Mouse (Mus musculus) right cerebral cortex, postnatal 14 days (tissue): ENCODE data around the gene Rab33b.
A peak's percentile ranks its signal among the peaks of the same experiment; 100 is the strongest.
"Not testable (repeated sequence)": the region's sequence is repeated elsewhere in the genome, so short reads cannot be mapped to it uniquely, and the experiment has no call there.

Experiments used
- DNase-seq: peaks from one replicate; pipeline ENCODE4 v3.0.0; 2022

Rab33b gene

DNA sequence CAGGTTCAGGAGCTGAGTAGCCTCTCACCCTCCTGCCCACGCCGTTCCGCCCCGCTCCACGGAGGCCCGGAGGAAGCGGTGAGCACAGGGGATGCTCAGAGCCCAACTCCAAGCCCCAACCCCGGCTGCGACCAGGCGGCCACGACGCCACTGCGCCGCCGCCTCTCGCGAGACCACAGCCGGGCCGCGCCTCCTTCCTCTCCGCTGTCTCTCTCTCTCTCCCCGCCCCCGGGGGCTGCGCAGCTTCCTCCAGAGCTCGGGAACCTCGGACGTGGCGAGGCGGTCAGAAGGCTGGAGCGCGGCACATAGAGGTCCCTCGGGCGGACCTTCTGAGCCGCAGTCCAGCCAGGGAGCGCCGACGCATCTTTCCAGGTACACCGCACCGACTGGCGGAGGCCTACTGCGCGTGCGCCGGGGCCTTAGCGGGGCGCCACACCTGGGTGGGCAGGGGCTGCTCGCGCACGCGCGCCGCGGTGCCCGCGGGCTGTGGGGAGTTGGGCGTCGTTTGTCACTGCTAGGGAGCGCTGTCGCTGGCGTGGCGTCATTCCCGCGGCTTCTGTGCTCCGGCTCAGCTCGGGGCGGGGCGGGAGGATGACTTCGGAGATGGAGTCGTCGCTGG lies at the start of gene Rab33b:
TSS of gene Rab33b (plus strand) at position 180 of the 619 bp plus-strand sequence.
- peak; percentile 96 for DNase-seq

GRCm38 (mm10) chr3:51434364-51434763 lies 49.4 kb upstream of the Rab33b start:
- DNase-seq: not testable (repeated sequence)

DNA sequence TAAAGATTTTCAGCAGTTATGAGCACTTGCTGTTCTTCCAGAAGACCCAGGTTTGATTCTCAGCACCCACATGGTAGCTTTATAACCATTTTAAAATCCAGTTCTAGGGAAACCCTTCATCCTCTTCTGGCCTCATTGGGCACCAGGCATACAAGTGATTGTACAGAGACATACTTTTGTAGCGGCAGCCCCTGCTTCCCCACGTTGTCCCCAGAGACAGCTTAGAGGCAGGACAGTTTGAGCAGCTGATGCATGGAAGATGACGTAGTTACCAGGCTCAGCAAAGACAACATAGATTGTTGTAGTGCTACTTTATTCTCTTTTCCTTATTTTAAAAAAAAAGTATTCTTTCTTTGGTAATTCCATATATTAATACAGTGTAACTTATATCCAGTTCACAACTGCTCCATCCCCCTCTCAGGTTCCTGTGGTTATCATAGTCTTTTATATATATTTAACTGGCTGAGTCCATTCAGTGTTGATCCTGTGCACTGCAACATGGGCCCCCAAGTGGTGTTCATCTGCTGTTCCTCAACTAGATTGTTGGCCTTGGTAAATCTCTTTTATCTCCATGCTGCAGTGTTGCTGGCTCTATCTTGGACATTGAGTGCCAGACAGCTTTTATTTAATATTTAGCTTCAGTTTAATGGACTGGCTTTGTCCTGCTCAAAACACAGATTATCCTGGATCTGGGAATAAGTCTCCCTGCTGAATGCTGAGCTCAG lies 48.7 kb upstream of the Rab33b start:
- DNase-seq: no peak

GRCm38 (mm10) chr3:51468530-51468929 lies 15.2 kb upstream of the Rab33b start:
- no peak for DNase-seq

- no peak for DNase-seq
Observed at GRCm38 (mm10) chr3:51475706-51476105, 8.0 kb upstream of the Rab33b start.

DNA sequence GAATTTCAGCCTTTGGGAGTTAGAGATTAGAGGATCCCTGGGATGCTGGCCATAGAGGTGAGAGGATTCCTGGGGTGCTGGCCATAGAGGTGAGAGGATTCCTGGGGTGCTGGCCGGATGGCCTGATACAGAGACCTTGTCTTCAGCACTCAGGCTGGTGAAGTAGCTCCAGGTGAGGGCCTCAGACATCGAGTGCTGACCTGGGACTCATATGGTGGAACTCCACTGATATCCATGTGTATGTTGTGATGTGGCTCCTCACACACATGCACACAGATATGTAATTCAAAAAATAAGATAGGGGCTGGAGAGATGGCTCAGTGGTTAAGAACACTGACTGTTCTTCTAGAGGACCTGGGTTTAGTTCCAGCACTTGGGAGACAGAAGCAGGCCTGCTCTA lies 3.8 kb upstream of the Rab33b start:
- no peak for DNase-seq

DNA sequence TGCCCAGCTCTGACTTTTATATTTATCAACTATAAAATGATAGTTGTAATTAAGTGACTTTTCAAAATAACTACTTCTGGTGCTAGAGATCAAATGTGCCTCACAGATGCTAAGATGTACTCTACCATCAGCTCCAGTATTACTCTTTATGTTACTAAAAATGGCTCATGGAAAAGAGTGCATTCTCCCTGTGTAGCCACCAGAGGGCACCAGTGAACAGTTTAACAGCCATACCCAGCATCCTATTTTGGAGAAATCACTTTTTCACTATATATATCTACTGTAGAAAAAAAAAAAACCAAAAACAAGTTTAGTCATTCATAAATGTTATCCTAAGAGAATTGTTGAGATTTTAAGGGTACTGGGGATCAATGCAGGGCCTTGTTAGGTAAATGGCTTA lies 2.7 kb upstream of the Rab33b start:
- peak; percentile 56 for DNase-seq

DNA sequence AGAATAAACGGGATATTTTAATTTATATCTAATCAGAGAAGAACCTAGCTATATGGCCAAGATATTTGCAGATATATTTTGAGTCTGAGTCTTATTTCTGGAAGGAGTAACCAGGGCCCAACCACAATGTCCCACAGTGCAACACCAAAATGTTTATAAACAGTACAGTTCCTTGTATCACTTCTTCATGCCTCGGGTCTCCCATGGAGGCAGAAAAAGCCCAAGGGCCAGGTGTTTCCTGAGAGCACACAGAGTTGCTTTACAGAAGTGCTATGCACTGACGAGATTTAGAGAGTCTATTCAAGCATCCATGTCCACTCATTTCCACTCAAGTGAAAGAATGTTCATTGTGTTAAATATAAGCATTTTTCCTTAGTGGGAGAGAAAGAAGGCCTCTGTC lies 1.8 kb upstream of the Rab33b start:
- no peak for DNase-seq

- no peak for DNase-seq
Observed at GRCm38 (mm10) chr3:51482781-51483180, 939 bp upstream of the Rab33b start.

DNA sequence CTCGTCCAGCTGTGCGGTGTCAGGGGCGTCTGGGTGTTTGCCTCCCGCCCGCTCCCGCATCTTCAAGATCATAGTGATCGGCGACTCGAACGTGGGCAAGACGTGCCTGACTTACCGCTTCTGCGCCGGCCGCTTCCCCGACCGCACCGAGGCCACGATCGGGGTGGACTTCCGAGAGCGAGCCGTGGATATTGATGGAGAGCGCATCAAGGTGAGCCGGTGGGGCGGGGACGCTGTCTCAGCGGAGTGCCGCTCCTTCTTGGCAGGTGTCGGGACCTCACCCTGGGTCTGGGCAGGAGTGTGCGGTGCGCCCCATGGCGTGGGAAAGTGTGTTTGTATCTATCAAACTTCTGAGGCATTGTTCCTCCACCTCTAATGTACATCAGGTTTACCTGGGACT lies 650 bp downstream of the Rab33b start:
- no peak for DNase-seq

DNA sequence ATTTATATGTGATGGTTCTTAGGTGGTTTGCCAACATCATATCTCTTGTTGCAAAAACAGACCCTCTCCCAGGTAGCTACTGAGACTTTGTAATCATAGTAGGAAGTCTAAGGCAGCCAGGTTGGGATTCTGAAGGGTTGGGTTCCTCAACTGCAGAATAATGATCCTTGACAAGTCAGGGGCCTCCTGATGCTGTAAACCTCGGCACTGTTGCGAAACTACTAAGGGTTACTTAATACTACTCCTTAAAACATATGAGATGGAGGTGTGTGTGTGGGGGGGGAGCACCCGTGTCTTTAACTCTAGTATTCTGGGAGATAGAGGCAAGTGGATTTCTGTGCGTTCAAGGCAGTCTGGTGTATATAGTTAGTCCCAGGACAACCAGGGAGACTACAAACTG lies 1.6 kb downstream of the Rab33b start:
- no peak for DNase-seq

DNA sequence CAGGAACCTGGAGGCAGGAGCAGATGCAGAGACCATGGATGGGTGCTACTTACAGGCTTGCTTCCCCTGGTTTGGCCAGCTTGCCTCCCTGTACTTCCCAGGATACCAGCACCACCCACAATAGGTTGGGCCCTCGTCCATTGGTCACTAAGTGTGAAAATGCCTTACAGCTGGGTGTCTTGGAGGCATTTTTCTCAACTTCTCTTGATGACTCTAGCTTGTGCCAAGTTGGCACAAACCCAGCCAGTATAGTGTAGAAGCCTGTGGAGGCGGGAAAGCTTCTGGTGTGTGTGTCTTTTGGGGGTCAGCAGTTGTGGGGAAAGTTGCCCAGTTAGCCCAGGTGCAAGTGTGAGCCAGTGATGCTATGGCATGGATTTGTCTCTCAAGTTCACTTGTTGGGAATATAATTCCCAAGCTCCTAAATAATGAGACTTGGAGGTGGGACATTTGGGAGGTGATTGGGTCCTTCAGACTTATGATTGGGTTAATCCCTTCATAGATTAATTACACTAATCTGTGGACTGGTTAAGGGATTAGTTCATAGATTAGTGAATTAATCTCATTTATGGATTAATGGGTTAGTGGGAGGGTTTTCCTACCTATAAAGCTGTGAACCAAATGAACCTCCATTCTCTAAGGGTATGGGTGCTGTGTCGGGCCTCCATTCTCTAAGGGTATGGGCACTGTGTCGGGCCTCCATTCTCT lies 2.9 kb downstream of the Rab33b start:
- peak; percentile 19 for DNase-seq

DNA sequence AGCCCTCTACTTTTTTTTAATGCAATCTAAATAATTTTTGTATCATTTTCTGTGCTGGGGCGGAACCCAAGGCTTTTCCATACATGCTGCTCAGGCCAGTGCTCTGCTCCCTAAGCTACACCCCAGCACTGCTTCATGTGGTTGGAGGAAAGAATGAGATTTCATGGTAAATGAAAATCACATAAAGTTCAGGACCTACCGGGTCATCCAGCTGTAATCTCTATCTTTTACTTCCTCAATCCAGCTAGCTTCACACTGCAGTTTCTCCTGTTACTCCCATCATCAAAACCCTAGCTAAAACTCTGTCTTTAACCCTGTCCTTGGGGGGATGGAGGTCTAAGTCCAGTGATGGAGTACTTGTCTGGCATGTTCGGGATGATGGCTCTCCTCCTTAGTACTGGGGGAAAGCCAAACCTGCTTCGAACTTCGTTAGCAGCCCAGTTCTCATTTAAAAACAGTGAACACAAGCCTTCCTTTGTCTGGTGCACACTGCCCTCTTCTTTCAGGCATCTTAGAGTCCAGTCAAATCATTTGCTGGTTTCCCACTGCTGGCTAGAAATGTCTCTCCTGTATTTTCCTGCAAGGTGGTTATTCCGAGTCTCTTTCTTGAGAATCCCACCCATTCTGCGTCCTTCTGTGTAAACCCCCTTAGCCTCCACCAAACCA lies 6.5 kb downstream of the Rab33b start:
- no peak for DNase-seq

GRCm38 (mm10) chr3:51493272-51493838 lies 9.6 kb downstream of the Rab33b start:
- DNase-seq: no peak

- DNase-seq: no peak
Observed at GRCm38 (mm10) chr3:51494466-51494865, 10.7 kb downstream of the Rab33b start.

- DNase-seq: no peak
Observed at GRCm38 (mm10) chr3:51495646-51496045, 11.9 kb downstream of the Rab33b start.

GRCm38 (mm10) chr3:51497978-51498377 lies 14.3 kb downstream of the Rab33b start:
- no peak for DNase-seq

- no peak for DNase-seq
Observed at GRCm38 (mm10) chr3:51498659-51499058, 14.9 kb downstream of the Rab33b start.

DNA sequence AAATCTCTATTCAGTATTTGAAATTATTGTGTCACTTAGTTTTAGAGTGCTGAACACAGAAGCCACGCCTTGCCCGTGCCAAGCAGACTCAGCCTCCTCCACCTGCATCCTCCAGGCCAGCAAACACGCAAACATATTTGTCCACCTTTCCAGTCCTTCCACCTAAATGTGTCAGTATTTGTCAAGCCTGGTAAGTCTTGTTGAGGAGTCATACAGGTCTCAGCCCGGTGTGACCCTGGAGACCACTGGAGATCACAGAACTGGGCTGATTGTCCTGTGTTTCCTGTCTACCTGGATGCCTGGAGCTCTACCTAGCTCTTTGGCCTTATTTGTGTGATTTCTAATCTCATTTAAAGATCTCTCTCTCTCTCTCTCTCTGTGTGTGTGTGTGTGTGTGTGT lies 16.2 kb downstream of the Rab33b start:
- DNase-seq: no peak

DNA sequence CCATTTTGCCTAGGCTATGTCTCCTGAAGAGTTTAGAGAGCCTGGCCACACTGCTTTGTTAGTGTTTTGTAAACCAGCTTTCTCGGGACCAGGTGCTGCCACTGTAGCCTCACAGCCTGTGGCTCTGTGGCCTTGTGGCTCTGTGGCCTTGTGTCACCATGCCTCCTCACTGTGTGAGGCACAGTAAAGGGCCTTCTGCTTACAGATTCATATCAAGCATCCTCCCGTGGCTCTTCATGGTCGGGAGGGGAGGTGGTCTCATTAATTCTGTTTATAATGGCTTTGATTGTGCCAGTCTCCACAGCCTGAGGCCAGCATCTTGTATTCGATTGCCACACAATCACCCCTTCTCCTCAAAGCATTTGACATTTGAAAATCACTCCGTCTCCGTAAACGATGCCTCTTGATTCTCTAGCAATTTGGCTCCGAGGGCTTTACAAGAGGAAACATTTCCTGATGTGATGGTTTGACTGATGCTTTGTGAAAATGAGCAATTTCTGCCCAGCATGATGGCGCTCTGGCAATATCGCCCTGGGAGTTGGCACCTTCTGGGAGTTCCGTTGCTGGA lies 20.7 kb downstream of the Rab33b start:
- DNase-seq: no peak

GRCm38 (mm10) chr3:51505465-51505864 lies 21.7 kb downstream of the Rab33b start:
- no peak for DNase-seq

DNA sequence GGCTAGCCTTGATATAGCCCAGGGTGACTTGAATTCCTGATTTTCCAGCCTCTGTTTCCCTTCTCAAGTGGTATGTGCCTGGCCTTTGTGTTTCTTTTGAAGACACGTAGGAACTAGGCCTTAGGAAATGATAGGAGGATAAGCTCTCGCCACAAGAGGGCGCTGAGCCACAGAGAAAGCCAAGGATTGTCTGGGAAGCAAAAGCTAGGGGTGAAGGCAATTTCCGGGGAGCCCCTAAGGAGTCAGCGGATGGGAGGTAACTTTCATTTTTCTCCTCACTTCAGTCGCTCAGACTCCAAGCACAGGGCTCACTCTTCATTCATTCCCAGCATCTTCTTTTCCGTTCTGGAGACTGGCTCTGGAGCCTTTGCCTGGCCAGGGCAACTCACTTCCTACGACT lies 27.2 kb downstream of the Rab33b start:
- peak; percentile 75 for DNase-seq

DNA sequence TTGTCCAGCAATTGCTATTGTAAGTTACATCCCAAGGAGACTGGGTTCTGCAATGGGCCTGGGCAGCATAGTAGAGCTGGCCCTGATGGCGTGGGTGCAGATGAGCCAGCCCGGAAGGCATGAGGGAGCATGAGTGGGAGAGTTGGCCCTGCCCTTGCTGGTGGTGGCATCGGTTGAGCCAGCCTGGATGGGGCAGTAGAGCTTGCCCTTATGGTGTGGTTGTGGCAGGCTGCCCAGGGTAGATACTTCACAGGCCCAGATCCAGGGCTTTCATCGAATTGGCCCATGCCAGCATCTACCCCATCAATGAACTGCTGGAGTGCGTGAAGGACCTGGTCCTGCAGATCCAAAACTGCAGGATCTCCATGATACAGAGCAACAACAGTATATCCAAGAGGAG lies 28.3 kb downstream of the Rab33b start:
- no peak for DNase-seq
